Mouse (Mus musculus) limb, embryonic 15.5 days (tissue): ENCODE measurements at regions not wholly inside any gene's neighbourhood (a gene's known extent, or its start where the extent isn't known, plus 50 kb on each side); places are given as distances from the start of the nearest gene placed in this dataset.
"Not testable (repeated sequence)": the region's sequence is repeated elsewhere in the genome, so short reads cannot be mapped to it uniquely, and the experiment has no call there.

Experiments
- ATAC-seq: fragments of 200-750 bp; cut with Nextera tagmentation; 2 replicates; pipeline ENCODE4 v1.8.0; 2017; ENCODE audit warnings: low read depth, moderate TSS enrichment; ENCODE audit not compliant: insufficient number of reproducible peaks, low FRiP score, low TSS enrichment
- H3K27ac ChIP-seq: fragments of 300-500 bp; sonication (generic); 2 replicates; pipeline ENCODE4 v1.5.1; 2015; ENCODE audit warnings: moderate library complexity, mild to moderate bottlenecking, inconsistent platforms
- H3K27me3 ChIP-seq: fragments of 300-500 bp; sonication (generic); 2 replicates; pipeline ENCODE4 v1.6.1; 2015; ENCODE audit warnings: inconsistent platforms
- H3K36me3 ChIP-seq: fragments of 300-500 bp; sonication (generic); 2 replicates; pipeline ENCODE4 v1.6.1; 2015; ENCODE audit warnings: inconsistent platforms
- H3K4me1 ChIP-seq: fragments of 300-500 bp; sonication (generic); 2 replicates; pipeline ENCODE4 v1.6.1; 2015; ENCODE audit warnings: inconsistent platforms
- H3K4me2 ChIP-seq: fragments of 300-500 bp; sonication (generic); 2 replicates; pipeline ENCODE4 v1.6.1; 2015; ENCODE audit warnings: mild to moderate bottlenecking, inconsistent platforms
- H3K4me3 ChIP-seq: fragments of 300-500 bp; sonication (generic); 2 replicates; pipeline ENCODE4 v1.5.1; 2015; ENCODE audit warnings: mild to moderate bottlenecking, inconsistent platforms
- H3K9ac ChIP-seq: fragments of 300-500 bp; sonication (generic); 2 replicates; pipeline ENCODE4 v1.6.1; 2015; ENCODE audit warnings: inconsistent platforms
- H3K9me3 ChIP-seq: fragments of 300-500 bp; sonication (generic); 2 replicates; pipeline ENCODE4 v1.6.1; 2016; ENCODE audit warnings: inconsistent platforms
- WGBS: fragments of 180-500 bp; shearing (Covaris S2); methylation state at CpG from one replicate; pipeline ENCODE4 v1.1.7; 2015; 5-methylcytosine and 5-hydroxymethylcytosine counted together

- H3K27ac ChIP-seq, ATAC-seq, H3K4me2 ChIP-seq, H3K36me3 ChIP-seq, H3K9me3 ChIP-seq, H3K9ac ChIP-seq, H3K4me1 ChIP-seq, H3K4me3 ChIP-seq, H3K27me3 ChIP-seq: not testable (repeated sequence)
- WGBS, result 80% methylated on average over 2 of the region's 2 CpGs
Measured at GRCm38 (mm10) chr12:25462690-25463089, 365.8 kb upstream of the Id2 start.

GRCm38 (mm10) chr12:25455281-25455989, 358.5 kb upstream of the Id2 start:
- ATAC-seq, result no peak
- Histone ChIP-seq H3K36me3 (no peaks in the 10 kb centered on the region), H3K4me1 (no peaks in the 10 kb centered on the region), H3K27ac (no peak overlapping the region), H3K4me3 (no peak overlapping the region), H3K4me2 (no peak overlapping the region), H3K9ac (no peak overlapping the region), H3K9me3 (no peaks in the 10 kb centered on the region), H3K27me3 (no peaks in the 10 kb centered on the region)
- 85% methylated on average over 7 of the region's 7 CpGs for WGBS

GRCm38 (mm10) chr12:25453356-25453755, 356.4 kb upstream of the Id2 start:
- no peak overlapping the region for H3K4me2 ChIP-seq
- H3K4me1 ChIP-seq, result no peaks in the 10 kb centered on the region
- no peak for ATAC-seq
- no peak overlapping the region for H3K9ac ChIP-seq
- H3K27me3 ChIP-seq, result no peaks in the 10 kb centered on the region
- no peak overlapping the region for H3K4me3 ChIP-seq
- 63% methylated on average over 3 of the region's 3 CpGs for WGBS
- H3K27ac ChIP-seq, result no peak overlapping the region
- H3K9me3 ChIP-seq, result no peaks in the 10 kb centered on the region
- no peaks in the 10 kb centered on the region for H3K36me3 ChIP-seq

GRCm38 (mm10) chr12:25451156-25451555, 354.2 kb upstream of the Id2 start:
- Histone ChIP-seq H3K4me2 (no peak overlapping the region), H3K4me1 (no peaks in the 10 kb centered on the region), H3K9me3 (no peaks in the 10 kb centered on the region), H3K4me3 (no peak overlapping the region), H3K9ac (no peak overlapping the region), H3K36me3 (no peaks in the 10 kb centered on the region), H3K27me3 (no peaks in the 10 kb centered on the region), H3K27ac (no peak overlapping the region)
- WGBS, result 81% methylated on average over 2 of the region's 2 CpGs
- no peak for ATAC-seq

- Histone ChIP-seq H3K4me1 (no peaks in the 10 kb centered on the region), H3K27ac (no peak overlapping the region), H3K36me3 (no peaks in the 10 kb centered on the region), H3K9me3 (no peaks in the 10 kb centered on the region), H3K4me2 (no peak overlapping the region), H3K9ac (no peak overlapping the region), H3K4me3 (no peak overlapping the region), H3K27me3 (no peaks in the 10 kb centered on the region)
- no peak for ATAC-seq
- 64% methylated on average over 2 of the region's 2 CpGs for WGBS
Measured at GRCm38 (mm10) chr12:25444355-25444754, 347.4 kb upstream of the Id2 start.

GRCm38 (mm10) chr12:25439029-25439551, 342.1 kb upstream of the Id2 start:
- no peaks in the 10 kb centered on the region for H3K9me3 ChIP-seq
- H3K4me2 ChIP-seq, result no peak overlapping the region
- 89% methylated on average over 7 of the region's 7 CpGs for WGBS
- H3K4me3 ChIP-seq, result no peak overlapping the region
- H3K27ac ChIP-seq, result no peak overlapping the region
- H3K4me1 ChIP-seq, result peaks cover 16% of the 10 kb centered on the region
- no peak for ATAC-seq
- H3K27me3 ChIP-seq, result no peaks in the 10 kb centered on the region
- no peaks in the 10 kb centered on the region for H3K36me3 ChIP-seq
- H3K9ac ChIP-seq, result no peak overlapping the region

GRCm38 (mm10) chr12:25438217-25439028, 341.5 kb upstream of the Id2 start:
- ATAC-seq, result no peak

GRCm38 (mm10) chr12:25437556-25437955, 340.6 kb upstream of the Id2 start:
- no peak overlapping the region for H3K27ac ChIP-seq
- no peaks in the 10 kb centered on the region for H3K9me3 ChIP-seq
- H3K4me2 ChIP-seq, result no peak overlapping the region
- no peak overlapping the region for H3K9ac ChIP-seq
- H3K27me3 ChIP-seq, result no peaks in the 10 kb centered on the region
- H3K4me1 ChIP-seq, result peaks cover 16% of the 10 kb centered on the region
- H3K4me3 ChIP-seq, result no peak overlapping the region
- ATAC-seq, result no peak
- H3K36me3 ChIP-seq, result no peaks in the 10 kb centered on the region
- WGBS, result 56% methylated on average over 4 of the region's 4 CpGs

More at GRCm38 (mm10) chr12:25438217-25439028, 341.5 kb upstream of the Id2 start:
- 69% methylated on average over 8 of the region's 8 CpGs for WGBS
- Histone ChIP-seq H3K4me2 (no peak overlapping the region), H3K4me3 (no peak overlapping the region), H3K36me3 (no peaks in the 10 kb centered on the region), H3K27ac (no peak overlapping the region), H3K4me1 (peaks cover 16% of the 10 kb centered on the region), H3K9me3 (no peaks in the 10 kb centered on the region), H3K27me3 (no peaks in the 10 kb centered on the region), H3K9ac (no peak overlapping the region)

GRCm38 (mm10) chr12:25436220-25436911, 339.4 kb upstream of the Id2 start:
- no peak for ATAC-seq
- 28% methylated on average over 6 of the region's 6 CpGs for WGBS
- no peak overlapping the region for H3K4me2 ChIP-seq

GRCm38 (mm10) chr12:25432796-25433195, 335.9 kb upstream of the Id2 start:
- Histone ChIP-seq H3K4me3 (no peak overlapping the region), H3K27me3 (no peaks in the 10 kb centered on the region), H3K4me1 (peaks cover 13% of the 10 kb centered on the region), H3K27ac (no peak overlapping the region), H3K36me3 (no peaks in the 10 kb centered on the region), H3K4me2 (no peak overlapping the region), H3K9ac (no peak overlapping the region), H3K9me3 (no peaks in the 10 kb centered on the region)
- WGBS, result 94% methylated on average over 6 of the region's 6 CpGs
- no peak for ATAC-seq

More at GRCm38 (mm10) chr12:25436220-25436911, 339.4 kb upstream of the Id2 start:
- no peaks in the 10 kb centered on the region for H3K36me3 ChIP-seq
- no peaks in the 10 kb centered on the region for H3K27me3 ChIP-seq
- H3K9me3 ChIP-seq, result no peaks in the 10 kb centered on the region
- no peak overlapping the region for H3K9ac ChIP-seq
- H3K4me3 ChIP-seq, result no peak overlapping the region
- H3K4me1 ChIP-seq, result peaks cover 16% of the 10 kb centered on the region
- H3K27ac ChIP-seq, result no peak overlapping the region

- H3K4me1 ChIP-seq, result no peaks in the 10 kb centered on the region
- no peak for ATAC-seq
- H3K9me3 ChIP-seq, result no peaks in the 10 kb centered on the region
- H3K4me2 ChIP-seq, result no peak overlapping the region
- no peaks in the 10 kb centered on the region for H3K36me3 ChIP-seq
- H3K9ac ChIP-seq, result no peak overlapping the region
- no peaks in the 10 kb centered on the region for H3K27me3 ChIP-seq
- H3K4me3 ChIP-seq, result no peak overlapping the region
- 93% methylated on average over 4 of the region's 4 CpGs for WGBS
- no peak overlapping the region for H3K27ac ChIP-seq
Measured at GRCm38 (mm10) chr12:25430911-25431310, 334.0 kb upstream of the Id2 start.
